Mouse (Mus musculus): ENCODE measurements around the gene Muc13. TPM values are rescaled to one million over a fixed set of nuclear protein-coding genes. Genes with fewer than 3 reads are reported as not detected.

The Muc13 gene
- polyA plus RNA-seq, 1 experiment = 1,622 TPM

GRCm38 (mm10) chr16:33818413-33819165 is 24.8 kb downstream of the Muc13 start:
- 75% methylated on average over 7 of the region's 7 CpGs for WGBS

GRCm38 (mm10) chr16:33820269-33821178 is 26.7 kb downstream of the Muc13 start:
- 21% methylated on average over 17 of the region's 17 CpGs for WGBS
- DNase-seq (ENCODE audit: low read depth, low spot score) = no peak

More at GRCm38 (mm10) chr16:33818413-33819165, 24.8 kb downstream of the Muc13 start:
- DNase-seq (ENCODE audit: low read depth, low spot score) = no peak

- 92% methylated on average over 6 of the region's 6 CpGs for WGBS
- no peak for DNase-seq (ENCODE audit: low read depth, low spot score)
Observed at GRCm38 (mm10) chr16:33824603-33825002, 30.8 kb downstream of the Muc13 start.

- 66% methylated on average over 7 of the region's 7 CpGs for WGBS
- no peak for DNase-seq (ENCODE audit: low read depth, low spot score)
Observed at GRCm38 (mm10) chr16:33828496-33828895, 34.7 kb downstream of the Muc13 start.

GRCm38 (mm10) chr16:33829301-33829831 is 35.5 kb downstream of the Muc13 start, which contains the start of gene Itgb5:
Itgb5 (plus strand) TSS chr16:33829665.
- no peak for DNase-seq (ENCODE audit: low read depth, low spot score)
- WGBS = under 1% methylated on average over 43 of the region's 43 CpGs

GRCm38 (mm10) chr16:33829842-33830511 is 36.1 kb downstream of the Muc13 start:
- DNase-seq (ENCODE audit: low read depth, low spot score) = no peak

GRCm38 (mm10) chr16:33830512-33831105 is 36.8 kb downstream of the Muc13 start:
- WGBS = 22% methylated on average over 18 of the region's 18 CpGs
- no peak for DNase-seq (ENCODE audit: low read depth, low spot score)

More at GRCm38 (mm10) chr16:33829842-33830511, 36.1 kb downstream of the Muc13 start:
- under 1% methylated on average over 74 of the region's 76 CpGs for WGBS

- DNase-seq (ENCODE audit: low read depth, low spot score) = no peak
- WGBS = 72% methylated on average over 6 of the region's 6 CpGs
Observed at GRCm38 (mm10) chr16:33832057-33832456, 38.2 kb downstream of the Muc13 start.

- 16% methylated on average over 21 of the region's 21 CpGs for WGBS
- no peak for DNase-seq (ENCODE audit: low read depth, low spot score)
Observed at GRCm38 (mm10) chr16:33832728-33833428, 39.0 kb downstream of the Muc13 start.

GRCm38 (mm10) chr16:33833429-33833753 is 39.6 kb downstream of the Muc13 start:
- 20% methylated on average over 5 of the region's 5 CpGs for WGBS

GRCm38 (mm10) chr16:33833781-33834482 is 40.1 kb downstream of the Muc13 start:
- 19% methylated on average over 25 of the region's 25 CpGs for WGBS
- DNase-seq (ENCODE audit: low read depth, low spot score) = no peak

More at GRCm38 (mm10) chr16:33833429-33833753, 39.6 kb downstream of the Muc13 start:
- no peak for DNase-seq (ENCODE audit: low read depth, low spot score)

GRCm38 (mm10) chr16:33836676-33837075 is 42.8 kb downstream of the Muc13 start:
- DNase-seq (ENCODE audit: low read depth, low spot score) = no peak
- 35% methylated on average over 3 of the region's 3 CpGs for WGBS

GRCm38 (mm10) chr16:33837191-33837590 is 43.4 kb downstream of the Muc13 start:
- 55% methylated on average over 3 of the region's 3 CpGs for WGBS
- no peak for DNase-seq (ENCODE audit: low read depth, low spot score)

- no peak for DNase-seq (ENCODE audit: low read depth, low spot score)
- 65% methylated on average over 6 of the region's 6 CpGs for WGBS
Observed at GRCm38 (mm10) chr16:33840616-33841015, 46.8 kb downstream of the Muc13 start.

- no peak for DNase-seq (ENCODE audit: low read depth, low spot score)
- WGBS = 79% methylated on average over 12 of the region's 12 CpGs
Observed at GRCm38 (mm10) chr16:33842081-33842880, 48.4 kb downstream of the Muc13 start.

GRCm38 (mm10) chr16:33844150-33844611 is 50.3 kb downstream of the Muc13 start:
- 82% methylated on average over 4 of the region's 4 CpGs for WGBS
- DNase-seq (ENCODE audit: low read depth, low spot score) = no peak

GRCm38 (mm10) chr16:33844866-33845265 is 51.0 kb downstream of the Muc13 start:
- WGBS = 81% methylated on average over 6 of the region's 6 CpGs
- no peak for DNase-seq (ENCODE audit: low read depth, low spot score)
